Mouse (Mus musculus): ENCODE measurements at regions not wholly inside any gene's neighbourhood (a gene's known extent, or its start where the extent isn't known, plus 50 kb on each side); places are given as distances from the start of the nearest gene placed in this dataset.

DNA sequence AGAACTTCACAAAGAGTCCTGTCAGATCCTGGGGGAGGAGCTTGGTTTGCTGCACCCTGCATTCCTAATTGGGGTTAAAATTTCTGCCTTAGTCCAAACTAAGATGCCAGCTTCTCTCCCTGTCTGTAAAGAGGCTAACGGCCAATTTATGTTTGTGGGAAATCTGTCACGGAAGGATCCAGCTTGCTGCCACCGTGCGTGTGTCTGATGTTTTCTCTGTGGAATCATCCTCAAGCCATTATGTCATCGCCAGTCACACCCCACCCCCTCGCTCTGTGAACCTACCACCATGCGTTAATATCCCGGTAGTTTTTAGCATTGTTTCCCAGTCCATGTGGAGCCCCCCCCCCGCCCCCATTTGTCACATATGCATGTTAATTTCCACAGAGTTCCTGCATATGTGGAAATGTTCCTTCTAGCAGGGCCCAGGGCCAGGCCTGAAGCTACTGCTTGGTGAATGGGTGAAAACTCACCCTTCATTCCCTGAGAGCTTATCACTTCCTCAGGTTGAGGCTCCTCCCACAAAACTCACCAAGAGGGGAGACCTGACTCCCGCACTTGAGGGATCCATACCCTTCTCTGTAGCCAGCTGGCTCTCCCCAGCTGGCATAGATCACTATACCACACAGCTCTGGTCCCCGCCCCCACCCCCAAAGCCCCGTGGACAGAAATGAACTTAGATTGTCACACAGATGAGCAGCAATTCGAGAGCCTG lies 233.4 kb downstream of the Bcl11b start:
- DNase-seq = no peak

DNA sequence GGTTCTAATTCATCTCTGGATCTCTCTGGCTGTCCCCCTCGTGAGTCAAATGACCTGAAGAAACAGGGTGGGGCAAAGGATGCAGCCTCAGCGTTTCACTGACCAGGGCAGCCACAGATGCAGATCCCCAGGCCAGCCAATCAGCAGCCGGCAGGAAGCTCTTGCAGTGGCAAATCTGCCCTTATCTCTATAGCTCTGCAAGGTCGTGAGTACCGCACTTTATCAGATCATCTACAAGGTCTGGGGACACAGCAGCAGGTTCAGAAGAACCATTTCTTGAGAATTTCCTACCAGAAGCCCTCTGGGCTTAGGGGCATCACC lies 232.9 kb downstream of the Bcl11b start:
- no peak for DNase-seq

DNA sequence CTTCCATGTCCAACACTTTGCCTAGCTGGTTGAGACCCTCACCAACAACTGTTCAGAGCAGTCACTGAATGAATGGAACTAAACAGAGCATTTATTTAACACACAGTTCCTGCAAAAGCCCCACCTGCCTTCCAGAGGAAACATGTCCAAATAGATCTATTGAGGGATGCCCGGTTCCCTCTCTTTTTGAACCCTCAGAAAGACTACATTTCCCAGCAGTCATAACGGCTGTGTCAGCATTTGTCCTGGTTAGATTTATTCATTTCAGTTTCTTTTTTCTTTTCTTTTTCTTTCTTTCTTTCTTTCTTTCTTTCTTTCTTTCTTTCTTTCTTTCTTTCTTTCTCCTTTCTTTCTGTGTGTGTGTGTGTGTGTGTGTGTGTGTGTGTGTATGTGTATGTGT lies 232.1 kb downstream of the Bcl11b start:
- no peak for DNase-seq

DNA sequence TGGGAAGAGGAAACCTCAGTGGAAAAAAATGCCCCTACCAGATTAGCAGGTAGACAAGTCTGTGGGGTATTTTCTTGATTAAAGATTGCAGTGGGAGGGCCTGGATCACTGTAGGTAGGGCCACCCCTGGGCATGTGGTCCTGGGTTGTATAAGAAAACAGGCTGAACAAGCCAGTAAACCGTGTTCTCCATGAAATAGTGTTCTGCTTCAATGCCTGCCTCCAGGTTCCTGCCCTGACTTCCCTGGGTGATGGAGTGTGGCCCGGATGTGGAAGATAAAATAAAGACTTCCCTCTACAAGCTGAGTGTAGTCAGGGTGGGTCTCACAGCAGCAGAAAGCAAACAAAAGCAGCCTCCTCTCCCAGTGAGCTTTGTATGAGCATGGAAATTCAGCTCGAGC lies 231.6 kb downstream of the Bcl11b start:
- DNase-seq = no peak

DNA sequence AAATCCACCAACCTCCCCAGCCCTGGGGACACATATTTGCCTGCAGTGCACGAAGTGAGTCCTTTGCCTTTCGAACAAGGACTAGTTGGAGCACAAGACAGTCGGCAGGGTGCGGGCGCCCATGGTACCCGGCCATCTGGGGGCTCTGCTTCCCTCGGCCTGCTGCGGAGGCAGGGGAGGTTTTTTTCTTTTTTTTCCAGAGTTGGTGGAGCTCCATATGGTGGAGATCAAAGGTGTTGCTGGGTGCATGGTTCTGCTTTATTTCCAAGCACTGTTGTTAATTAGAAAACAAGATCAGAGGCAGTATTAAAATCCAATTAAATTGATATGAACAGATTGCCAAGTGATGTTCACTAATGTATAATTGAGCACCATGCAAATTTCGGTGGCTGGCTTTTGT lies 225.4 kb downstream of the Bcl11b start:
- no peak for DNase-seq

DNA sequence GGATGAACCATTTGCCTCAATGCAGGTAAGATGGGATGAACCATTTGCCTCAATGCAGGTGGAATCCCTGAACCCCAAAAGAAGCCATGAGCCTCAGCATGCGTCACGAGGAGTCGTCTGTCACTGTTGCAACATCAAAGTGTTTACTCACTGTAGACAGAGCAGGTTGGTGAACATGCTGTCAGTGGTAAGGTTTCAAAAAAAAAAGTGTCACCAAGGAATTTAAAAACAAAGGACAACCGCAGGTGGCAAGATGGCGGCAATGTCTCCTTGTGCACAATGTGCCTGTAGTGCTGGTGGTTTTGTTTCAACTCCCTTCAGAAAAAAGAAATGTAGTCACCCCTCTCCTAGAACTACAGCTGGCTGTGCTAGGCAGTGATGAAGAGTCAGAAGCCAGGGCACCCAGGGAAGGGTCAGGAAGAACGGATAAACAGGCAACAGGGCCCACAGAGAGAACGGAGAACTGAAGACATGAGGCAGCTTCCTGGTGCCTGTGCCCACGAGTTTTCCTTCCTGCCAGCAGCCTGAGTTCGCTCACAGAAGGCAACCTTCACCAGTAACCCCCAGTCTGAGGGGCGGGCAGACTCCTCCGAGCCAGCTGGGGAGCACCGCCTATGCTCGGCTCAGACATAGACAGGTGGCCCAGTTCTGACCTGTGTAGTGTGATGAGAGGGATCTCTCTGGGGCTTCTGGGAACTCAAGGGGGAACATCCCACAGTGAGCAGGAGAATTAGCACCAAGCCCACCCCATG lies 223.9 kb downstream of the Bcl11b start:
- DNase-seq = peak; percentile 57 to 71

DNA sequence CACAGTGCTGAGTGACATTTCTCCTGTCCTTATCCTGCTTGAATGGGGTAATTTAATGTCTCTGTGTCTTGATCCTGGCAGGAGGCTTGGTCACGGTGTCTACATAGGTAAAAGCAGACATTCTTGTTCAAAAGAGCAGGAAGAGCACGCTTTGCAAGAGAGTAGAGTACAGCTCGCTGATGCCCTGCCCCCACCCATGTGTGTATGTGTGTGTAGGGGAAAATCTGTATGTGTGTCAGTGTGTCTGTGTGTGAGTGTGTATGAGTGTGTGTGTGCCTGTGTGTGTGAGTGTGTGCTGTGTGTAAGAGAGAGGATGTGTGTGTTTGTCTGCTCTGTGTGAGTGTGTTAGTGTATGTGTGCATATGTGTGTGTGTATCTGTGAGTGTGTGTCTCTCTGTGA lies 221.3 kb downstream of the Bcl11b start:
- DNase-seq = no peak

DNA sequence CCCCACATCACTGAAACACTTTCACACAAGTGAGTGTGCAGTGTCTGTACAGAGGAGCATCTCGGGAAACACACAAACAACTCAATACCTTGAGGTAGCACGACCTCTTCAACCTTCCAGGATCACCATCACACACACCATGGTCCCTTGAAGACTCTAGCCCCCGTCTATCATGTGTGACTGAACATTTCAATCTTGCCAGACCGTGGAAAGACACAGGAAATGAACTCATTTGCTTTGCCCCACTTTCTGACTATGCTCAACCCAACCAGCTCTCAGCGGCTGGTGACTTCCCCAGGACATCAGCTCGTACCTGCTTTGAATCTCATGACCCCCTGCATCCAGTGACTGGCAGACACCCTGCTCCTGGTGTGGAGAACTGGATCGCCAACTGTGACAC lies 219.6 kb downstream of the Bcl11b start:
- peak in 1 of 2 experiments; percentile 55 for DNase-seq

DNA sequence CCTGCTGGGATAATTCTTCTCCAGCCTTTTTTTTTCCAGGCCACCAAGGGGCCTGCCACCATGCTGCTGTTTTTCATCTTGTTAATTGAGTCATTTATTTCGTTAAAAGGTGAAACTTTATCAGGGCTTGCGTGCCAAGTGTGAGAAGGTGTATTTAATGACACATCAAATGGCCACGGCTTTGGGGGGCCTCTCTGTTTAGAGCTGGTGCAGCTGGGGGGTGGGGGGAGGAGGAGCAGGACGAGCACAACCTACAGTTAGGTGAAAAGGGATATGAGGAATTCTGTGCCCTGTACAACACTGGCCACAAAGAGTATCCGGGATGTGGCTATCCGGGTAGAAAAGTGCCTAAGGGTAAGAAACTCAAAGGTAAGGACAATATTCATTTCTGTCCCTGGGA lies 213.6 kb downstream of the Bcl11b start:
- DNase-seq = no peak

DNA sequence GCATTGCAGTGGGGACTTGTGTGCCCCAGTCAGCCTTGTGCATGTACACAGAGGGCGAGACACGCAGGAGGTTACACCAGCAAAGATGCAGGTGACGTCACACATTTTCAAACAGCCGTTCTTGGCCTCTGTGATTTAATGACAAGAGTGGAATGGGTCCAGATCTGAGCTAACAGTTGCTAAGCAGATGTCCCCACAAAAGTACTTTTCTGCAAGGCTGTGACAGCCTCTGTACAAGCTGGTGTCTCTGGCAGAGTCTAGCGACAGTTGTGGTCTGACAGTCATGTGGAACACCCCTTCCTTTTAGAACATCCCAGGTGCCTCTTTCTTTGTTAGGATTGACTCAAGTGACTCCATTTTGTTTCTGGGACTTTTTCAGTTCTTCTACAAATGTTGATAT lies 203.1 kb downstream of the Bcl11b start:
- no peak for DNase-seq

DNA sequence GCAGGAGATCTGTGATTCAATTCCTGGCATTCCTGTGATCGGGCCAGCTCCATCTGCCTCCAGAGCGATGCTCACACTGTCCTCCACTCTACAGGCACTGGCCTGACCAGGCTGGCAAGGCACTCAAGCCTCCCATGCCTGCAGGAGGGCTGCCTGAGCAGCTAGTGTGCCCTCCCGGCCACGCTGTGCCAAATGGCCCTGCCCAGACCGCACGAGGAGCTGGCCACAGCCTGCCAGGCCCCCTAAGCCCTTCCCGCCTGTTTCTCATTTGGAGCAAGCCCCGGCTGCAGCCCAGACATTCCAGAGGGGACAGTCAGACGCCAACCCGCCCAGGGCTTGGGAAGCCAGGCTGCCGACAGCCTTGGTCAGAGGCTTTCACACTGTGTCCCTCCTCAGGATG lies 195.8 kb downstream of the Bcl11b start:
- DNase-seq = no peak

DNA sequence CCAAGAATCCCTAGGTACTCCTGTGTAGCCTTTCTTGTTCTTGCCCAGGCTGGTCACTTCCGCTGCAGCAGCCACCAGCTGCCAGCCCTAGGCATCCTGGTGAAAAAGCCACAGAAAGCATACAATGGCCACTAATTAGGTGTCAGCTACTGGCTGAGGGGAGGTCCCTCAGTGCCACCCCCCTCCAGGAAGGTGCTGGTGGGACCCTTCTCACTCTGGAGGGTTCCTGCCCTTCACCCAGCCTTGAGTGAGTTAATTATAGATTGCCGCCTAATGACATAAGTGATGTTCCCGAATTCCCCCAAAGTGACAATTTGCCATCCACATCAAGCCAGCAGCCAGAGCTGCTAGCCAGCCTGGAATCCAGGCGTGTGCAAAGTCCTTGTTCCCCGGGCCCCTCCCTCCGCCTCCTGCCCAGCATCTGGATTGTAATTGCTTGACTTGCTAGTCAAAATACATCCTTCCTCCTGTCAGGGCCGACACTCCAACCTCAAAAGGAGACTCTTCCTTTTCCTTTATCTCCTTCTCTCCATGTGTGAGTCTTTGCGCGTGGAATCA lies 195.2 kb downstream of the Bcl11b start:
- no peak for DNase-seq

DNA sequence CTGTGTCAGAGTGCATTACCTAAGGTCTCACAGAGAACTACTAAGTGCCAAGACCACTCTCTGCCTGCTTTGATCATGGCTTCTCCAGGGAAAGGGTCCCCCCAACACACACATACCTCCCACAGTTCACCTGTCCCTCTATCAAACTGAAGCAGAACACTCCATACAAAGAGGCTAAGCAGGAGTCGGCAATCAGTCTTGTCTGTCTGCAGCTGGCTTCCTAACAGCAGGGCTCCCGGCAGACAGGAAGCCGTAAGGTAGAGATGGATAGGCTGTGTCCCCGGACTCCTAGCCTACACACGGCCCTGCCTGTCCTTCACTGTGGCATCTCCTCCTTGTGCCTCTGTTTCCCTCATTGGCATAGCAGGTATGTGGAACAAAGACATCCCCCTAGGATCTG lies 192.2 kb downstream of the Bcl11b start:
- peak in 1 of 2 experiments; percentile 26 for DNase-seq

DNA sequence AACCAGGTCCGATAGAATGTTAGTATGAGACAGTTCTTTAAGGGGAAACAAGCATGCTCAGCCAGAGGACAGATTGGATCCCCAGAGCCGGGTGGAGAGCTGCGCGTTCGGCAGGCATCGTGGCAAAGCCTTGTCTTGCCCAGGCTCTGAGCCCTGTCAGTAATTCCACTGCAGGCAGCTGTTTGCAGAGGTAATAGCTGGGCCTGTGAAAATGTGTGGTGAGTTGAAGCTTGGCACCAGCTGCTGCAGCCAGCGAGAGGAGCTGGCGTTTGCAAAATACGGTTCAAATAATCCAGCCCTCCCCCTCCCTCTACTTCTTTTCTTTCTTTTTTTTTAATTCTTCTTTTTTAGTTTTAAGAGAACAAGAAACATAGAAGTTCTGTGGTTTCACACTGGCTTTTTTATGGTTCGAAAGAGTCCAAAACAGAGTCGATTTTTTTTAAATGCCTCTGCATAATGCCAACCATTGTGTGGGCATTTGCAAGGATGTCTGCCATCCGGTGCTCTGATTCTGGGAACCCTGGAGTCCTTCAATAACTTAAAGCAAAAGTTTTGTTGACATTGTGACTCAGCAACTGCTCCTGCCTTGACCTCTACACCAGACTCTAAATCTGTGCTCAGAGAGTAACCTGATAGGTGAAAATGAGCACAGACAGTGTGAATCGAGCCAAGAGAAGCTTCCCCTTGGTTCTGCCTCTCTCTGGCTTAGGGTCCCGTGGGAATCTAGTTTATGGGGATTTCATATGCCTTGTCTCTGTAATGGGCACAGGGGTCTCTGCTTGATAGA lies 190.7 kb downstream of the Bcl11b start:
- DNase-seq = no peak

DNA sequence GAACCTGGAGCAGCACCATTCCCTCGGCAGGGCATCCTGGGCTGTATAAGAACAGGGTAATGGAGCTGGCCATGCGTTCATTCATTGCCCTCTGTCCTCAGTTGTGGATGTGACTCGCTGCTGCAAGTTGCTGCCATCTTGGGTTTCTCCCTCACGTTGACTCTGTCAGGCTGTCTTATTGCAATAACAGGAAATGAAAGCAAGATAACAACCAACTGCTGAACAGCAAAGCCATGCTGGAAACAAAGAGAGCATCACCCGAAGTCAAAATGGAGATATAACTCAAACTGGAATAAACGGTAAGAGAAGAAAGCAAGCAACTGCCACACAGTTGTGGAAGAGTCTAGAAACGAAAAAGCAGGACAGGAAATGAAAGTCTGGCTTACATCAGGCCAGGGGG lies 188.5 kb downstream of the Bcl11b start:
- DNase-seq = no peak

DNA sequence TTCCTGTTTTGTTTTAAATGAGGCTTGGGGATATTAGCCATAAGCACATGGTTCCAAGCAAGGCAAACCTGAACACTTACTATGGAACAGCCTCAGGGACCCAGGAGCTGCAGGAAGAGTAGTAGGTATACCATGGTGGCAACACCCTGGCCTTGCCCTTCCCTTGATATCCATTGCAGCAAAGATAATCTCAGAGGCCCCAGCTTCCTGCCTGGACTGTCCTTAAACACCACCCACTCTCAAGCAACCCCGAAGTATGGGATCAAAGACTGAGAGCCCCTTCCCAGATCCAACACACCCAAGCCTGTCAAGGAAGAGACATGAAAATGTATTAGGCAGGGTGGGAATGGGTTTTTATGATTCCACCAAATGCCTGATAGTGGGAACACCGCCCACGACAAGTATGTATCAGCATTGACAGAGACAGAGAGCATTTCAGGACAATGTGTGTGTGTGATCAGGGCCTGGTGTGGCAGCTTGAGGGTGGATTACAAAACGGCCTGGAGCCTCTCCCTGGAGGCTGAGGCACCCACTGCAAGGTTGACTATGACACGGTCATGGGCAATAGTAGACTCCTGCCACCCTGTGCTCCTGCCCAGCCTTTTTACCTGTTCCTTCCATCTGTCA lies 179.5 kb downstream of the Bcl11b start:
- no peak for DNase-seq

DNA sequence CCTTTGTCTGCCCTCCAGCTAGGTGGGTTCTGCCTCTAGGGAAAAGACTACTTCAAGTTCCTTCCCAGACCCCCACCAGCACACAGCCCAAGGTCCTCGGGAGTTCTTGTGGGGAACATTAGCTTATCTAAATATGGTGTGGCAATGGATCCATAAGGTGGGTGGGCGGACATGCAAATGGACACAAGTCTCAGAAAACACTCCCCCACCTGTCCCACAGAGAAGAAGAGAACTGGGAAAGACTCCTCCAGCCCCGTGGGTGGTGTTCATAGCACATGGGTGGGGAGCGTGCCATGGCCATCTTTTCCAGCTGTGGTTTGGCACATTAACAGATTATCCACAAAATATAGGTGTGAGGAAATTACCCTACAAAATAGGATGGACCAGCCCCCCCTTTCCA lies 177.5 kb downstream of the Bcl11b start:
- DNase-seq = no peak

DNA sequence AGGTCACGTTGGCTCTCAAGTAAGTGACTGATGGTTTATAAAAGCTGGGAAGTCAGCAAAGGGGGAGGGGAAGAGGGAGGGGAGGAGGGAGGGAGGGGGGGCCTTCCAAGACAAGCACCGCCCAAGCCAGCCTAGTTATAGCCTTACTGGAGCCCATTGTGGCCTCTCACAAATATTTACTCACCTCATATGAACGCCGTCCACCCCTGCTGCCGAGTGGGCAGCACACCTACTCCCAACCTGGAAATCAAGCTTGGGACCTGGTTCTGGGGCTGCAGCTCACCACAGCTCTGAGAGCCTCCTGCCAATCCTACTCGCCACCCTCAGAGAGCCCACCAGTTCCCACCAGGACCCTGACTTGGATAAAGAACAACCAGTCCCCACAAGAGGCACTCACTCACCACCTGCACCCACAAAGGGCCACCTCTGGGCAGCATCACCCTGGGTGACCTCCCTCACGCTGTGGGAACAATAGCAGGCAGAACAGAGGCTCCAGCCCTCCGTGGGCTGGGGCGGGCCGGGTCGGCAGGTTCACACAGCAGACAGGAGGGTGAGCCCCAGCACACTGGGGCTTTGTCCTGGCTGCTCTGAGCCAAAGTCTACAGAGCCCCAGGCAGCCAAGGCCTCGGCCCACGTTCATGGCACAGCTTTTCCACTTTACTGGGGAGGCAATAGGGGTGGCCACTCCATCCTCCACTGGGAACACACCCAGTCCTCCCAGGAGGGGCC lies 171.8 kb downstream of the Bcl11b start:
- DNase-seq = no peak

DNA sequence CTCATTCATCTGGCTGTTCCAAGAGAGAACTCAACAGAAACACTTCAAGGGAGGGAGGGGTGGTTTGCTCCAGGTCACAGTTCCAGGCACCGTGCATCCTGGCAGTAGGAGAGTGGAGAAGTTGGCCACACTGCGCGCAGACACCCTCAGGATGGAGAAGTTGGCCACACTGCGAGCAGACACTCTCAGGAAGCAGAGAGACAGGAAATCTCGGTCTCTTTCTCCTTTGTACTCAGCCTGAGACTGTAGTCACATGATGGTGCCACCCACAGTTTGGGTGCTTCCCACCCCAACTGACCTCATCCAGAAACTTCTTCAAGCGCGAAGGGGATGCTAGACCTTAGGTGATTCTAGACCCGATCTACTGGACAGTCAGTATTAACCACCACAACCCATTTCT lies 170.4 kb downstream of the Bcl11b start:
- DNase-seq = no peak

DNA sequence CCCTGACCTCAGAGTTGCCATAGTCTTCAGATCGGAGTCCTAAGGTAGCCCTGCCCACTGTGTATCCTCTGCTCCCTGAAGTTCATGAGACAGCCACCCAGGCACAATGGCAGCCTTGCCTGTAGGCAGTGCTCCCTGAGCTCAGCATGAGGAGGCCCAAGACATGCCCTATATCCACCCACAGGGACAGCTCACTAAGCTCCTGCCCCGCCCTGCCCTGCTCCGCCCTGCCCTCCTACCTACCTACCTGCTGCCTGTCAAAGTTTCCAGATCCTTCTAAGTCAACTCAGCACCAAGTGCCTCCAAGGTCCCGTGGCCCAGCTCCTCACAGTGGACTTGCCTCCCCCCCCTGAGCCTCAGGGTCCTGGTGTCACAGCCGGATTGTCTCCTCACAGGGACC lies 168.9 kb downstream of the Bcl11b start:
- DNase-seq = no peak

DNA sequence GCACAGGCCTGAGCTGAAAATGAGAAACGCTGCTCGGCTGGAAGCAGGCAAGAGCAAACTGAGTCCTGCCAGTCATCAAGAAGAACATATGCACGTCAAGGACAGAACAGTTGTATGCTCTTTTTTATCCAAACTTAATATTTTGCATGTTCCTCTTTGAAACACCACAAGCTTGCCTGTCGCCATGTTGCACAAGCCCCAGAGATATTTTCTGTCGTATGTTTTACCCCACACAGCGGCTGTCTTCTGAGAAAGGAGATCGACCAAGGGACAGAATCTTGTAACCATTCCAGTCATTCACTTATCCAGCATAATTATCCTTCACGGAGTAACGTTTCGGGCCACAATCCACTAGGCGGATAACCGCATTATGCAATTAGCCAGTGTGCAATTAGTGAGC lies 165.7 kb downstream of the Bcl11b start:
- DNase-seq = no peak

DNA sequence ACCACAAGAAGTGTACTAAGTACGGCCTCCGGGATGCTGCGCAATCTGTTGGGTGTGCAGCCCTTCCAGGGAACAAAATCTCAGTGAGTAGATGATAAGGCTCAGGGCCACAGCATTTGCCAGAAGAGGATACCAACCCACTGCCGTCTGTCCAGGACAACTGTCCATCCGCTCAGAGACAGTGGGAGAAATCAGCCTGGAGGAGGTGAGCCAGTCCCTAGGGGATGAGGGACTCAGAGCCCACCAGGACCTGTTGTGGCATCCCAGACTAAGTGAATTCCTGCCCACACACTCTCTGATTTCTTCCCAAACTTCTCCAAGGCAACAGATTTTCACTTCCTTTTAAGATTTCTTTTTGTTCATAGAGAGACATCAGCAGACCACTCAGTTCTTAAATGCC lies 158.8 kb downstream of the Bcl11b start:
- no peak for DNase-seq

DNA sequence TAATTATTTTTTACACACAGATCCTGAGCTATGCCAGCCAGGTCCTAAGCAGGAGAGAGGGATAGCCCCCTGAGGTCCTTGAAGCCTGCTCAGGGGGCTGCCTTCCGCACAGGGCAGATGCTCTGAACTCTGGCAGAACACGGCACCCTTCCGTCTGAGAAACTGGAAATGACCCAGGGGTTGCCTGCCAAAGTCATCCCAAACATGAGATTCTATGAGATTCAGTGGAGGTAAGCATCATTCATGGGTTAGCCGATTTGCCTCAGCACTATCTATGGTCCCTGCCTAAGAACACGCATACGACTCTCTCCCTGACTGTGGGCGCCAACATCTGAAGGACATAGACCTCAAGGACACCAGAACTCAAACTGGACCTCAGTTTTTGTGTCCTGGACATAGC lies 152.8 kb downstream of the Bcl11b start:
- DNase-seq = no peak
